Mouse (Mus musculus) cerebellum, postnatal 10 days (tissue): ENCODE data around the gene Tcte2.
A peak's percentile ranks its signal among the peaks of the same experiment; 100 is the strongest.

ENCODE experiments used
- DNase-seq, 2 experiments: peaks; one replicate each; pipeline ENCODE4 v3.0.0; 2021; ENCODE audit warnings: mixed read lengths in 2 of 2

Tcte2 gene

GRCm38 (mm10) chr17:13744824-13745223, 16.8 kb downstream of the Tcte2 start:
- peak; percentile 89 for DNase-seq

- DNase-seq: peak in 1 of 2 experiments; percentile 38
Observed at GRCm38 (mm10) chr17:13744219-13744618, 17.4 kb downstream of the Tcte2 start.

GRCm38 (mm10) chr17:13743709-13744079, 17.9 kb downstream of the Tcte2 start:
- no peak for DNase-seq

- DNase-seq: no peak
Observed at GRCm38 (mm10) chr17:13742941-13743708, 18.5 kb downstream of the Tcte2 start.

- no peak for DNase-seq
Observed at GRCm38 (mm10) chr17:13742334-13742733, 19.3 kb downstream of the Tcte2 start.

GRCm38 (mm10) chr17:13741611-13742010, 20.0 kb downstream of the Tcte2 start:
- no peak for DNase-seq

GRCm38 (mm10) chr17:13740796-13741195, 20.8 kb downstream of the Tcte2 start:
- DNase-seq: no peak

GRCm38 (mm10) chr17:13739981-13740380, 21.6 kb downstream of the Tcte2 start:
- no peak for DNase-seq

GRCm38 (mm10) chr17:13738916-13739315, 22.7 kb downstream of the Tcte2 start:
- no peak for DNase-seq

GRCm38 (mm10) chr17:13738121-13738776, 23.4 kb downstream of the Tcte2 start:
- DNase-seq: no peak

GRCm38 (mm10) chr17:13737336-13737735, 24.3 kb downstream of the Tcte2 start:
- peak; percentile 31 to 34 for DNase-seq

GRCm38 (mm10) chr17:13735803-13736282, 25.8 kb downstream of the Tcte2 start:
- no peak for DNase-seq

GRCm38 (mm10) chr17:13735057-13735456, 26.6 kb downstream of the Tcte2 start:
- DNase-seq: no peak

GRCm38 (mm10) chr17:13733971-13734370, 27.7 kb downstream of the Tcte2 start:
- DNase-seq: no peak

- no peak for DNase-seq
Observed at GRCm38 (mm10) chr17:13732685-13733084, 28.9 kb downstream of the Tcte2 start.

GRCm38 (mm10) chr17:13731727-13732112, 29.9 kb downstream of the Tcte2 start:
- DNase-seq: peak; percentile 53 to 65

GRCm38 (mm10) chr17:13730980-13731726, 30.5 kb downstream of the Tcte2 start:
- DNase-seq: peak; percentile 56 to 69

GRCm38 (mm10) chr17:13726832-13727355, 34.7 kb downstream of the Tcte2 start:
- no peak for DNase-seq

GRCm38 (mm10) chr17:13725004-13725550, 36.5 kb downstream of the Tcte2 start:
- peak; percentile 48 to 49 for DNase-seq

GRCm38 (mm10) chr17:13722434-13722833, 39.2 kb downstream of the Tcte2 start:
- no peak for DNase-seq

GRCm38 (mm10) chr17:13721372-13721771, 40.3 kb downstream of the Tcte2 start:
- DNase-seq: no peak

- DNase-seq: no peak
Observed at GRCm38 (mm10) chr17:13720187-13720586, 41.4 kb downstream of the Tcte2 start.

- DNase-seq: no peak
Observed at GRCm38 (mm10) chr17:13717428-13717827, 44.2 kb downstream of the Tcte2 start.
